22 mouse cellular contexts compared by ENCODE assay signal in the genomic region with DNA sequence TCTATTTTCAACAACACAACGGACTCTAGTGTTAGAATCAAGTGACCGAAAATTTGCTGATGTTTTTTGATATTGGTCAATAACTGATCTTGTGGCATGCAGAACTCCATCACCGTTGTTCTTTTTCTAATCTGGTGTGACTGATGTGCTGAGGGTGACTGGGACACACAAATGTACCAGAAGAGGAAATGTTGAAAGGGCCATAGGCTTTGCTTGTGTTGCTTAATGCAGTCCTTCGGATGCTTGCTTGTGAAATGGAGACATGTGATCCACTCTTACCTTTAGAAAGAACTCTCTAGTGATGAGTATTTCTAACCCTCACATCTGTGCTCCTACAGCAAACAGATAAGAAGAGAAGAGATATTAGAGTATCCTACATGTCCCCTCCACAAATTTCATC.
DNase-seq lines count a peak whose midpoint lies in the region; ATAC-seq and TF ChIP-seq lines count a peak whose summit lies in the region.
"Had no signal": no experiment of that assay in that cellular context is flagged by ENCODE, and none has a peak within 500 bp of the region (broad histone marks: within the 10 kb centered on the region; RNA-seq: fewer than 3 reads in every experiment).

No protein-coding gene starts in this region.

- TF ChIP-seq CTCF in lung, postnatal 0 days (IDR thresholded peaks at IDR 0.05), result no peak

- no peak for ATAC-seq in lung, postnatal 0 days
- peak; percentile 65 for ATAC-seq in granulocyte monocyte progenitor cell, adult 5-6 weeks (replicated peaks; ENCODE audit: poor library complexity, severe bottlenecking)
- peak; percentile 73 for ATAC-seq in megakaryocyte progenitor cell, adult 5-6 weeks (replicated peaks; ENCODE audit: poor library complexity)
- ATAC-seq in neutrophil, adult 5-6 weeks (ENCODE audit: extremely low read depth, insufficient number of reproducible peaks, low FRiP score, poor library complexity, severe bottlenecking), result peak; percentile 79
- ATAC-seq: activated CD4-positive, CD25-positive, alpha-beta regulatory T cell, adult 4 months; forebrain, embryonic 13.5 days; forebrain, embryonic 15.5 days; forebrain, postnatal 0 days had no signal

- no peaks in the 10 kb centered on the region; the same call in 1 of the 2 replicates for H3K4me1 ChIP-seq in lung, postnatal 0 days (ENCODE audit: insufficient read depth, low read depth, low read length)
- H3K4me1 ChIP-seq: forebrain, embryonic 13.5 days; forebrain, embryonic 15.5 days had no signal

- no peaks in the 10 kb centered on the region for H3K9me3 ChIP-seq in lung, postnatal 0 days (ENCODE audit: low read length)
- H3K9me3 ChIP-seq: embryonic facial prominence, embryonic 10.5 days; embryonic facial prominence, embryonic 12.5 days; forebrain, embryonic 13.5 days; forebrain, embryonic 15.5 days had no signal

- no peak overlapping the region for H3K27ac ChIP-seq in lung, postnatal 0 days (ENCODE audit: low read length)
- H3K27ac ChIP-seq: embryonic facial prominence, embryonic 10.5 days; embryonic facial prominence, embryonic 12.5 days; forebrain, embryonic 13.5 days; forebrain, embryonic 15.5 days had no signal

- no peak overlapping the region for H3K4me2 ChIP-seq in lung, postnatal 0 days (replicated peaks; ENCODE audit: low read depth, low read length)
- H3K4me2 ChIP-seq: embryonic facial prominence, embryonic 12.5 days; forebrain, embryonic 13.5 days; forebrain, embryonic 15.5 days had no signal

- DNase-seq in lung, postnatal 0 days (ENCODE audit: low spot score), result peak; percentile 26
- DNase-seq in lung, postnatal 10 days, result no peak
- no peak for DNase-seq in layer of hippocampus, postnatal 10 days (ENCODE audit: low spot score in 2 of 2)
- no peak for DNase-seq in B cell, adult 2 months
- DNase-seq in thymus, postnatal 36 days, result no peak
- DNase-seq: adrenal gland, adult 8-10 months; adrenal gland, postnatal 14 days; adrenal gland, postnatal 36 days; cerebellum, adult 11-12 months; cerebellum, adult 2 months; cerebellum, adult 9-10 months; cerebellum, postnatal 10 days; cerebellum, postnatal 25 days; forebrain, postnatal 0 days had no signal

- no peak overlapping the region for H3K9ac ChIP-seq in lung, postnatal 0 days (replicated peaks; ENCODE audit: low read depth)
- H3K9ac ChIP-seq: embryonic facial prominence, embryonic 12.5 days; forebrain, embryonic 13.5 days; forebrain, embryonic 15.5 days; forebrain, postnatal 0 days had no signal

- TF ChIP-seq EP300 in lung, postnatal 0 days (IDR thresholded peaks at IDR 0.05), result peak; percentile 53; the same call in 1 of the 2 replicates

- H3K27me3 ChIP-seq in lung, postnatal 0 days (replicated peaks; ENCODE audit: insufficient read depth, low read length), result no peaks in the 10 kb centered on the region
- H3K27me3 ChIP-seq: embryonic facial prominence, embryonic 12.5 days; forebrain, embryonic 13.5 days; forebrain, embryonic 15.5 days had no signal

- no peaks in the 10 kb centered on the region for H3K36me3 ChIP-seq in lung, postnatal 0 days (ENCODE audit: insufficient read depth, low read length)
- H3K36me3 ChIP-seq: embryonic facial prominence, embryonic 10.5 days; embryonic facial prominence, embryonic 12.5 days; forebrain, embryonic 15.5 days had no signal

- H3K4me3 ChIP-seq in lung, postnatal 0 days (ENCODE audit: low read depth, low read length), result no peak overlapping the region
- H3K4me3 ChIP-seq: embryonic facial prominence, embryonic 10.5 days; embryonic facial prominence, embryonic 12.5 days; forebrain, embryonic 13.5 days; forebrain, embryonic 15.5 days had no signal

- WGBS in lung, postnatal 0 days, result 84% methylated on average over 4 of the region's 4 CpGs
